Mouse (Mus musculus) stomach, embryonic 16.5 days (tissue): Measurements from ENCODE around the gene Pde1c. TPM values are rescaled to one million over a fixed set of nuclear protein-coding genes. Genes with fewer than 3 reads are reported as not detected.

Experiments used
- ATAC-seq: fragments of 200-750 bp; cut with Nextera tagmentation; 2 replicates; pipeline ENCODE4 v1.8.0; 2017; ENCODE audit warnings: moderate number of reproducible peaks, moderate TSS enrichment; ENCODE audit not compliant: insufficient read depth, low FRiP score
- H3K27ac ChIP-seq: fragments of 300-500 bp; sonication (generic); 2 replicates; pipeline ENCODE4 v1.5.1; 2014; ENCODE audit warnings: low read length
- H3K27me3 ChIP-seq: fragments of 300-500 bp; sonication (generic); 2 replicates; pipeline ENCODE4 v1.6.1; 2014; ENCODE audit warnings: low read length, control low read depth, mixed read lengths; ENCODE audit not compliant: control insufficient read depth, insufficient read depth
- H3K36me3 ChIP-seq: fragments of 300-500 bp; sonication (generic); 2 replicates; pipeline ENCODE4 v1.6.1; 2014; ENCODE audit warnings: low read length; ENCODE audit not compliant: control insufficient read depth, insufficient read depth
- H3K4me1 ChIP-seq: fragments of 300-500 bp; sonication (generic); 2 replicates; pipeline ENCODE4 v1.6.1; 2014; ENCODE audit warnings: low read length, control low read depth, mixed read lengths; ENCODE audit not compliant: control insufficient read depth, insufficient read depth
- H3K4me2 ChIP-seq: fragments of 300-500 bp; sonication (generic); 2 replicates; pipeline ENCODE4 v1.6.1; 2014; ENCODE audit warnings: low read depth, low read length, mixed read lengths
- H3K4me3 ChIP-seq: fragments of 300-500 bp; sonication (generic); replicated peaks from 2 replicates; pipeline ENCODE4 v1.5.1; 2014; ENCODE audit warnings: mild to moderate bottlenecking, low read length
- H3K9ac ChIP-seq: fragments of 300-500 bp; sonication (generic); 2 replicates; pipeline ENCODE4 v1.6.1; 2014; ENCODE audit warnings: low read length
- H3K9me3 ChIP-seq: fragments of 300-500 bp; sonication (generic); replicated peaks from 2 replicates; pipeline ENCODE4 v1.6.1; 2016; ENCODE audit warnings: low read length, control low read depth; ENCODE audit not compliant: control insufficient read depth
- WGBS: fragments of 180-500 bp; shearing (Covaris S2); extraction: QIAGEN DNeasy Blood & Tissue Kit; methylation state at CpG from one replicate; pipeline ENCODE4 v1.1.7; 2014; 5-methylcytosine and 5-hydroxymethylcytosine counted together
- polyA plus RNA-seq: library from polyadenylated mRNA; unstranded; fragments of >200 nt; fragmentation: Nextera tagmentation; extraction: Ambion mirVana; gene quantifications from 2 replicates; pipeline ENCODE4 v1.2.1, GENCODE M21; 2015

Pde1c gene
- polyA plus RNA-seq, 1 experiment from 2014 or later: 2.7 TPM

- WGBS: 44% methylated on average over 6 of the region's 6 CpGs
- Histone ChIP-seq H3K36me3 (no peaks in the 10 kb centered on the region), H3K4me3 (no peak overlapping the region), H3K27ac (no peak overlapping the region), H3K9ac (no peak overlapping the region), H3K27me3 (no peaks in the 10 kb centered on the region), H3K4me2 (no peak overlapping the region), H3K4me1 (peaks cover 7% of the 10 kb centered on the region; the same call in 1 of the 2 replicates), H3K9me3 (no peaks in the 10 kb centered on the region)
- ATAC-seq: no peak
Measured at GRCm38 (mm10) chr6:56360086-56360485, 208.8 kb downstream of the Pde1c start.

- Histone ChIP-seq H3K9me3 (no peaks in the 10 kb centered on the region), H3K27ac (no peak overlapping the region), H3K27me3 (no peaks in the 10 kb centered on the region), H3K9ac (no peak overlapping the region), H3K4me2 (no peak overlapping the region), H3K36me3 (no peaks in the 10 kb centered on the region), H3K4me1 (peaks cover 7% of the 10 kb centered on the region; the same call in 1 of the 2 replicates), H3K4me3 (no peak overlapping the region)
- no peak for ATAC-seq
- WGBS: 44% methylated on average over 3 of the region's 3 CpGs
Measured at GRCm38 (mm10) chr6:56359126-56359525, 209.8 kb downstream of the Pde1c start.

- ATAC-seq: no peak
- WGBS: 67% methylated on average over 3 of the region's 3 CpGs
- no peaks in the 10 kb centered on the region for H3K4me1 ChIP-seq
- H3K36me3 ChIP-seq: no peaks in the 10 kb centered on the region
- no peaks in the 10 kb centered on the region for H3K9me3 ChIP-seq
- H3K9ac ChIP-seq: no peak overlapping the region
- no peaks in the 10 kb centered on the region for H3K27me3 ChIP-seq
- H3K4me3 ChIP-seq: no peak overlapping the region
- H3K4me2 ChIP-seq: no peak overlapping the region
- no peak overlapping the region for H3K27ac ChIP-seq
Measured at GRCm38 (mm10) chr6:56347207-56347606, 221.7 kb downstream of the Pde1c start.

GRCm38 (mm10) chr6:56345082-56345481, 223.8 kb downstream of the Pde1c start:
- 33% methylated on average over 4 of the region's 4 CpGs for WGBS
- Histone ChIP-seq H3K27ac (no peak overlapping the region), H3K4me3 (no peak overlapping the region), H3K27me3 (no peaks in the 10 kb centered on the region), H3K9ac (no peak overlapping the region), H3K4me2 (no peak overlapping the region), H3K4me1 (no peaks in the 10 kb centered on the region), H3K36me3 (no peaks in the 10 kb centered on the region), H3K9me3 (no peaks in the 10 kb centered on the region)
- no peak for ATAC-seq

GRCm38 (mm10) chr6:56342005-56342404, 226.9 kb downstream of the Pde1c start:
- no peak overlapping the region for H3K4me2 ChIP-seq
- ATAC-seq: no peak
- 68% methylated on average over 1 of the region's 1 CpGs for WGBS
- no peaks in the 10 kb centered on the region for H3K27me3 ChIP-seq
- H3K27ac ChIP-seq: no peak overlapping the region
- no peaks in the 10 kb centered on the region for H3K9me3 ChIP-seq
- no peaks in the 10 kb centered on the region for H3K36me3 ChIP-seq
- no peaks in the 10 kb centered on the region for H3K4me1 ChIP-seq
- H3K9ac ChIP-seq: no peak overlapping the region
- no peak overlapping the region for H3K4me3 ChIP-seq

GRCm38 (mm10) chr6:56335811-56336446, 233.0 kb downstream of the Pde1c start:
- Histone ChIP-seq H3K4me1 (no peaks in the 10 kb centered on the region), H3K9ac (no peak overlapping the region), H3K27me3 (no peaks in the 10 kb centered on the region), H3K9me3 (no peaks in the 10 kb centered on the region), H3K27ac (no peak overlapping the region), H3K36me3 (no peaks in the 10 kb centered on the region), H3K4me3 (no peak overlapping the region), H3K4me2 (no peak overlapping the region)
- WGBS: 68% methylated on average over 3 of the region's 3 CpGs
- ATAC-seq: no peak

GRCm38 (mm10) chr6:56332149-56332548, 236.8 kb downstream of the Pde1c start:
- WGBS: 83% methylated on average over 4 of the region's 4 CpGs
- H3K36me3 ChIP-seq: no peaks in the 10 kb centered on the region
- no peak overlapping the region for H3K4me2 ChIP-seq
- no peak for ATAC-seq
- no peak overlapping the region for H3K27ac ChIP-seq
- no peaks in the 10 kb centered on the region for H3K4me1 ChIP-seq
- no peak overlapping the region for H3K4me3 ChIP-seq
- H3K9me3 ChIP-seq: no peaks in the 10 kb centered on the region
- no peaks in the 10 kb centered on the region for H3K27me3 ChIP-seq
- no peak overlapping the region for H3K9ac ChIP-seq

- Histone ChIP-seq H3K9me3 (no peaks in the 10 kb centered on the region), H3K27ac (no peak overlapping the region), H3K36me3 (no peaks in the 10 kb centered on the region), H3K4me1 (no peaks in the 10 kb centered on the region), H3K9ac (no peak overlapping the region), H3K4me2 (no peak overlapping the region), H3K4me3 (no peak overlapping the region), H3K27me3 (no peaks in the 10 kb centered on the region)
- no peak for ATAC-seq
- WGBS: 89% methylated on average over 6 of the region's 6 CpGs
Measured at GRCm38 (mm10) chr6:56331432-56331831, 237.5 kb downstream of the Pde1c start.

- no peaks in the 10 kb centered on the region for H3K9me3 ChIP-seq
- no peak overlapping the region for H3K4me3 ChIP-seq
- no peaks in the 10 kb centered on the region for H3K4me1 ChIP-seq
- no peaks in the 10 kb centered on the region for H3K36me3 ChIP-seq
- no peak overlapping the region for H3K27ac ChIP-seq
- no peak for ATAC-seq
- WGBS: 50% methylated on average over 1 of the region's 1 CpGs
- H3K27me3 ChIP-seq: no peaks in the 10 kb centered on the region
- no peak overlapping the region for H3K4me2 ChIP-seq
- H3K9ac ChIP-seq: no peak overlapping the region
Measured at GRCm38 (mm10) chr6:56328103-56328502, 240.8 kb downstream of the Pde1c start.
